Mouse (Mus musculus) splenic B cell, adult 2 months (primary cell): ENCODE data around the gene Slc7a15.

Experiments used
- DNase-seq: peaks from one replicate; pipeline ENCODE4 v3.0.0-alpha.2; 2011; ENCODE audit warnings: low read depth, low spot score
- H3K27me3 ChIP-seq: 2 replicates; pipeline ENCODE4 v1.6.1; 2012; ENCODE audit warnings: mild to moderate bottlenecking, low read length, moderate library complexity, mixed read lengths; ENCODE audit not compliant: control insufficient read depth, poor library complexity, insufficient read depth, severe bottlenecking
- H3K36me3 ChIP-seq: 2 replicates; pipeline ENCODE4 v1.6.1; 2012; ENCODE audit warnings: mild to moderate bottlenecking, low read length, moderate library complexity, mixed read lengths; ENCODE audit not compliant: control insufficient read depth, poor library complexity, insufficient read depth, severe bottlenecking

Slc7a15 gene

GRCm38 (mm10) chr12:8504131-8504530 is 94.7 kb downstream of the Slc7a15 start:
- no peak for DNase-seq
- no peaks in the 10 kb centered on the region for H3K36me3 ChIP-seq

GRCm38 (mm10) chr12:8502546-8502945 is 96.3 kb downstream of the Slc7a15 start:
- no peaks in the 10 kb centered on the region for H3K36me3 ChIP-seq
- DNase-seq = peak; percentile 85
- no peaks in the 10 kb centered on the region for H3K27me3 ChIP-seq

More at GRCm38 (mm10) chr12:8504131-8504530, 94.7 kb downstream of the Slc7a15 start:
- H3K27me3 ChIP-seq = no peaks in the 10 kb centered on the region

GRCm38 (mm10) chr12:8501571-8502305 is 97.1 kb downstream of the Slc7a15 start:
- no peaks in the 10 kb centered on the region for H3K36me3 ChIP-seq
- peak; percentile 41 for DNase-seq

GRCm38 (mm10) chr12:8500597-8501570 is 98.0 kb downstream of the Slc7a15 start:
- DNase-seq = no peak
- H3K36me3 ChIP-seq = no peaks in the 10 kb centered on the region

More at GRCm38 (mm10) chr12:8501571-8502305, 97.1 kb downstream of the Slc7a15 start:
- H3K27me3 ChIP-seq = no peaks in the 10 kb centered on the region

GRCm38 (mm10) chr12:8499871-8500596 is 98.8 kb downstream of the Slc7a15 start, which contains the start of gene Rhob:
Gene Rhob, minus strand, starts transcription at chr12:8500009.
- DNase-seq = peak; percentile 98
- no peaks in the 10 kb centered on the region for H3K27me3 ChIP-seq
- no peaks in the 10 kb centered on the region for H3K36me3 ChIP-seq

More at GRCm38 (mm10) chr12:8500597-8501570, 98.0 kb downstream of the Slc7a15 start:
- no peaks in the 10 kb centered on the region for H3K27me3 ChIP-seq

- no peaks in the 10 kb centered on the region for H3K27me3 ChIP-seq
- H3K36me3 ChIP-seq = no peaks in the 10 kb centered on the region
- DNase-seq = peak; percentile 67
These were observed 99.6 kb downstream of the Slc7a15 start for GRCm38 (mm10) chr12:8499001-8499870.

- DNase-seq = peak; percentile 52
- no peaks in the 10 kb centered on the region for H3K36me3 ChIP-seq
- no peaks in the 10 kb centered on the region for H3K27me3 ChIP-seq
These were observed 100.3 kb downstream of the Slc7a15 start for GRCm38 (mm10) chr12:8498591-8499000.

- DNase-seq = peak; percentile 28
- Histone ChIP-seq H3K36me3 (no peaks in the 10 kb centered on the region), H3K27me3 (no peaks in the 10 kb centered on the region)
These were observed 100.7 kb downstream of the Slc7a15 start for GRCm38 (mm10) chr12:8498148-8498571.

GRCm38 (mm10) chr12:8497314-8497706 is 101.6 kb downstream of the Slc7a15 start:
- DNase-seq = no peak
- no peaks in the 10 kb centered on the region for H3K36me3 ChIP-seq

GRCm38 (mm10) chr12:8496679-8497313 is 102.1 kb downstream of the Slc7a15 start:
- Histone ChIP-seq H3K36me3 (no peaks in the 10 kb centered on the region), H3K27me3 (no peaks in the 10 kb centered on the region)
- DNase-seq = no peak

More at GRCm38 (mm10) chr12:8497314-8497706, 101.6 kb downstream of the Slc7a15 start:
- H3K27me3 ChIP-seq = no peaks in the 10 kb centered on the region

GRCm38 (mm10) chr12:8495881-8496678 is 102.8 kb downstream of the Slc7a15 start:
- no peak for DNase-seq

GRCm38 (mm10) chr12:8494675-8495074 is 104.2 kb downstream of the Slc7a15 start:
- no peak for DNase-seq
- Histone ChIP-seq H3K27me3 (no peaks in the 10 kb centered on the region), H3K36me3 (no peaks in the 10 kb centered on the region)

More at GRCm38 (mm10) chr12:8495881-8496678, 102.8 kb downstream of the Slc7a15 start:
- Histone ChIP-seq H3K27me3 (no peaks in the 10 kb centered on the region), H3K36me3 (no peaks in the 10 kb centered on the region)
